ENCODE assay signal across 24 mouse cellular contexts in genomic region chr11:98720756-98721155, GRCm38 (mm10). TPM values are rescaled to one million over a fixed set of nuclear protein-coding genes. Genes with fewer than 3 reads are reported as not detected.
DNase-seq lines count a peak whose midpoint lies in the region; ATAC-seq and TF ChIP-seq lines count a peak whose summit lies in the region.
"Had no signal": no experiment of that assay in that cellular context is flagged by ENCODE, and none has a peak within 500 bp of the region (broad histone marks: within the 10 kb centered on the region; RNA-seq: fewer than 3 reads in every experiment).

No protein-coding gene starts in this region.

- H3K27me3 ChIP-seq in heart, adult 2 months (ENCODE audit: control insufficient read depth, insufficient read depth, low read length): no peaks in the 10 kb centered on the region
- H3K27me3 ChIP-seq in heart, embryonic 11.5 days (ENCODE audit: control insufficient read depth, insufficient read depth, low read length): no peaks in the 10 kb centered on the region
- H3K27me3 ChIP-seq in heart, postnatal 0 days (ENCODE audit: control insufficient read depth, insufficient read depth, low read length): no peaks in the 10 kb centered on the region
- no peaks in the 10 kb centered on the region for H3K27me3 ChIP-seq in heart, embryonic 10.5 days (ENCODE audit: insufficient read depth, poor library complexity, severe bottlenecking)
- no peaks in the 10 kb centered on the region for H3K27me3 ChIP-seq in lung, postnatal 0 days (replicated peaks; ENCODE audit: insufficient read depth, low read length)
- H3K27me3 ChIP-seq: forebrain, embryonic 13.5 days; hindbrain, embryonic 13.5 days; Patski had no signal

- no peak for ATAC-seq in heart, embryonic 11.5 days (replicated peaks; ENCODE audit: insufficient number of reproducible peaks, low FRiP score, low TSS enrichment)
- no peak for ATAC-seq in heart, postnatal 0 days (ENCODE audit: insufficient read depth, low read depth)
- no peak for ATAC-seq in lung, postnatal 0 days
- ATAC-seq: activated CD4-positive, CD25-positive, alpha-beta regulatory T cell, adult 4 months; forebrain, embryonic 13.5 days had no signal

- DNase-seq in heart, adult 2 months: no peak
- no peak for DNase-seq in heart, postnatal 0 days (ENCODE audit: low spot score)
- DNase-seq in heart, embryonic 10.5 days (ENCODE audit: low spot score): no peak
- DNase-seq in lung, postnatal 0 days (ENCODE audit: low spot score): peak; percentile 48
- no peak for DNase-seq in lung, postnatal 25 days (ENCODE audit: low spot score)
- DNase-seq in cerebellum, adult 9-10 months: no peak
- DNase-seq: adrenal gland, postnatal 25 days; forebrain, postnatal 0 days had no signal

- TF ChIP-seq EP300 in heart, adult 2 months (IDR thresholded peaks at IDR 0.05; ENCODE audit: insufficient read depth, low read depth, low read length): no peak
- no peak for TF ChIP-seq EP300 in heart, postnatal 0 days (IDR thresholded peaks at IDR 0.05; ENCODE audit: low read depth)
- no peak for TF ChIP-seq EP300 in lung, postnatal 0 days (IDR thresholded peaks at IDR 0.05)

- no peak for TF ChIP-seq CTCF in heart, adult 2 months (IDR thresholded peaks at IDR 0.05)
- no peak for TF ChIP-seq CTCF in heart, postnatal 0 days (IDR thresholded peaks at IDR 0.05; ENCODE audit: low read depth)
- TF ChIP-seq CTCF in lung, postnatal 0 days (IDR thresholded peaks at IDR 0.05): no peak

- H3K4me2 ChIP-seq in heart, embryonic 11.5 days: no peak overlapping the region
- H3K4me2 ChIP-seq in heart, postnatal 0 days (ENCODE audit: low read depth, low read length): no peak overlapping the region
- no peak overlapping the region for H3K4me2 ChIP-seq in lung, postnatal 0 days (replicated peaks; ENCODE audit: low read depth, low read length)
- H3K4me2 ChIP-seq: forebrain, embryonic 13.5 days; hindbrain, embryonic 13.5 days had no signal

- H3K9ac ChIP-seq in heart, adult 2 months (ENCODE audit: low read depth, low read length): no peak overlapping the region
- no peak overlapping the region for H3K9ac ChIP-seq in heart, embryonic 11.5 days (ENCODE audit: low read depth, low read length)
- no peak overlapping the region for H3K9ac ChIP-seq in heart, postnatal 0 days (replicated peaks; ENCODE audit: low read depth, low read length)
- H3K9ac ChIP-seq in lung, postnatal 0 days (replicated peaks; ENCODE audit: low read depth): no peak overlapping the region
- H3K9ac ChIP-seq: forebrain, embryonic 13.5 days; forebrain, postnatal 0 days; hindbrain, embryonic 13.5 days had no signal

- TF ChIP-seq POLR2A in heart, adult 2 months (IDR thresholded peaks at IDR 0.05; ENCODE audit: insufficient read depth, low read depth, low read length): no peak

- H3K4me1 ChIP-seq in heart, adult 2 months (ENCODE audit: control insufficient read depth, insufficient read depth, low read length): peaks cover 12% of the 10 kb centered on the region
- H3K4me1 ChIP-seq in heart, embryonic 11.5 days (ENCODE audit: control insufficient read depth, insufficient read depth, low read length): peaks cover 11% of the 10 kb centered on the region
- peaks cover 17% of the 10 kb centered on the region; the same call in 1 of the 2 replicates for H3K4me1 ChIP-seq in heart, postnatal 0 days (ENCODE audit: control insufficient read depth, insufficient read depth)
- H3K4me1 ChIP-seq in heart, embryonic 10.5 days: peaks cover 31% of the 10 kb centered on the region
- H3K4me1 ChIP-seq in lung, postnatal 0 days (ENCODE audit: insufficient read depth, low read depth, low read length): peaks cover 16% of the 10 kb centered on the region; the same call in 1 of the 2 replicates

- no peak overlapping the region for H3K4me3 ChIP-seq in heart, adult 2 months
- H3K4me3 ChIP-seq in heart, embryonic 11.5 days (ENCODE audit: low read depth, low read length): no peak overlapping the region
- H3K4me3 ChIP-seq in heart, postnatal 0 days (ENCODE audit: low read depth, low read length): no peak overlapping the region
- no peak overlapping the region for H3K4me3 ChIP-seq in heart, embryonic 10.5 days
- no peak overlapping the region for H3K4me3 ChIP-seq in lung, postnatal 0 days (ENCODE audit: low read depth, low read length)
- H3K4me3 ChIP-seq: embryonic facial prominence, embryonic 10.5 days; forebrain, embryonic 13.5 days; hindbrain, embryonic 13.5 days had no signal

- H3K79me2 ChIP-seq in heart, adult 2 months (replicated peaks; ENCODE audit: control insufficient read depth, insufficient read depth, low read length): no peaks in the 10 kb centered on the region

- H3K9me3 ChIP-seq in heart, embryonic 11.5 days (replicated peaks; ENCODE audit: control insufficient read depth, low read length): no peaks in the 10 kb centered on the region
- H3K9me3 ChIP-seq in heart, postnatal 0 days (replicated peaks; ENCODE audit: control insufficient read depth, low read length): no peaks in the 10 kb centered on the region
- H3K9me3 ChIP-seq in heart, embryonic 10.5 days: no peaks in the 10 kb centered on the region
- no peaks in the 10 kb centered on the region for H3K9me3 ChIP-seq in lung, postnatal 0 days (ENCODE audit: low read length)
- H3K9me3 ChIP-seq: embryonic facial prominence, embryonic 10.5 days; forebrain, embryonic 13.5 days; hindbrain, embryonic 13.5 days had no signal

- WGBS in heart, adult 2 months: 65% methylated on average over 2 of the region's 2 CpGs
- WGBS in heart, embryonic 11.5 days (ENCODE audit: insufficient replicate concordance): 71% methylated on average over 2 of the region's 2 CpGs
- 55% methylated on average over 2 of the region's 2 CpGs for WGBS in heart, postnatal 0 days
- WGBS in heart, embryonic 10.5 days: 73% methylated on average over 2 of the region's 2 CpGs
- 71% methylated on average over 2 of the region's 2 CpGs for WGBS in lung, postnatal 0 days

- peak overlapping the region; percentile 88 for H3K27ac ChIP-seq in heart, adult 2 months
- H3K27ac ChIP-seq in heart, embryonic 11.5 days (ENCODE audit: low read depth, low read length): no peak overlapping the region
- H3K27ac ChIP-seq in heart, postnatal 0 days (ENCODE audit: low read depth): peak overlapping the region; percentile 90
- H3K27ac ChIP-seq in heart, embryonic 10.5 days: no peak overlapping the region
- H3K27ac ChIP-seq in lung, postnatal 0 days (ENCODE audit: low read length): peak overlapping the region; percentile 81
- H3K27ac ChIP-seq: embryonic facial prominence, embryonic 10.5 days; forebrain, embryonic 13.5 days had no signal

- peaks cover 2% of the 10 kb centered on the region for H3K36me3 ChIP-seq in heart, adult 2 months (ENCODE audit: control insufficient read depth, insufficient read depth, low read length)
- peaks cover 11% of the 10 kb centered on the region for H3K36me3 ChIP-seq in heart, embryonic 11.5 days (ENCODE audit: control insufficient read depth, insufficient read depth, low read length)
- H3K36me3 ChIP-seq in heart, postnatal 0 days (replicated peaks; ENCODE audit: control insufficient read depth, insufficient read depth, low read length): peaks cover 14% of the 10 kb centered on the region; the same call in 1 of the 2 replicates
- peaks cover 42% of the 10 kb centered on the region for H3K36me3 ChIP-seq in heart, embryonic 10.5 days
- 0 out of 2 replicates have a peak, but pooled peaks cover 11% of the 10 kb centered on the region for H3K36me3 ChIP-seq in lung, postnatal 0 days (ENCODE audit: insufficient read depth, low read length)

- intact Hi-C loops in heart, adult 2 months (cut with DNase I): no loop called here

RNA-seq across cellular contexts. Expression of gene Med24, which starts 8.5 kb away (rescaled TPM):
- total RNA-seq in heart, adult 2 months (2021): 10 to 100 TPM; 41.6 to 48.1 TPM
- polyA plus RNA-seq in heart, adult 2 months (2012; rRNA removed): 54.5 and 65.2 TPM in 2 replicates
- 31.6 and 42.1 TPM in 2 replicates for polyA plus RNA-seq in heart, embryonic 11.5 days (2014; fragmentation: Nextera tagmentation; extraction: Ambion mirVana)
- 39.9 and 48.0 TPM in 2 replicates for total RNA-seq in heart, postnatal 0 days (2014; rRNA removed; ENCODE audit: low replicate concordance)
- polyA plus RNA-seq in heart, postnatal 0 days (2015; fragmentation: Nextera tagmentation; extraction: Ambion mirVana): 21.9 and 23.3 TPM in 2 replicates
- 54.6 and 56.5 TPM in 2 replicates for polyA plus RNA-seq in heart, embryonic 10.5 days (2016; fragmentation: Nextera tagmentation; extraction: Ambion mirVana)
- polyA plus RNA-seq in lung, postnatal 0 days (2015; fragmentation: Nextera tagmentation; extraction: Ambion mirVana): 19.9 and 20.6 TPM in 2 replicates

RNA-seq across cellular contexts. Expression of gene Thra, which starts 19.7 kb away (rescaled TPM):
- total RNA-seq in heart, adult 2 months (2021): 100 to 1,000 TPM; 103 to 105 TPM
- polyA plus RNA-seq in heart, adult 2 months (2012; rRNA removed): 89.4 and 104 TPM in 2 replicates
- 32.2 and 35.7 TPM in 2 replicates for polyA plus RNA-seq in heart, embryonic 11.5 days (2014; fragmentation: Nextera tagmentation; extraction: Ambion mirVana)
- total RNA-seq in heart, postnatal 0 days (2014; rRNA removed; ENCODE audit: low replicate concordance): 188 and 234 TPM in 2 replicates
- polyA plus RNA-seq in heart, postnatal 0 days (2015; fragmentation: Nextera tagmentation; extraction: Ambion mirVana): 40.8 and 44.0 TPM in 2 replicates
- polyA plus RNA-seq in heart, embryonic 10.5 days (2016; fragmentation: Nextera tagmentation; extraction: Ambion mirVana): 19.2 and 23.2 TPM in 2 replicates
- polyA plus RNA-seq in lung, postnatal 0 days (2015; fragmentation: Nextera tagmentation; extraction: Ambion mirVana): 38.1 and 40.5 TPM in 2 replicates

RNA-seq across cellular contexts. Expression of gene Csf3, which starts 19.7 kb away (rescaled TPM):
- not detected for total RNA-seq in heart, adult 2 months (2021)
- not detected in 2 replicates for polyA plus RNA-seq in heart, adult 2 months (2012; rRNA removed)
- polyA plus RNA-seq in heart, embryonic 11.5 days (2014; fragmentation: Nextera tagmentation; extraction: Ambion mirVana): not detected in 2 replicates
- 0.23 TPM in 1 of 2 replicates, not detected in the other for total RNA-seq in heart, postnatal 0 days (2014; rRNA removed; ENCODE audit: low replicate concordance)
- polyA plus RNA-seq in heart, postnatal 0 days (2015; fragmentation: Nextera tagmentation; extraction: Ambion mirVana): not detected in 2 replicates
- not detected in 2 replicates for polyA plus RNA-seq in heart, embryonic 10.5 days (2016; fragmentation: Nextera tagmentation; extraction: Ambion mirVana)
- polyA plus RNA-seq in lung, postnatal 0 days (2015; fragmentation: Nextera tagmentation; extraction: Ambion mirVana): 0.19 TPM in 1 of 2 replicates, not detected in the other
- total RNA-seq: adrenal gland, adult 2 months; adrenal gland, postnatal 25 days; forebrain, postnatal 0 days; gastrocnemius, adult 18-20 months; gastrocnemius, postnatal 36 days; heart, postnatal 10 days; hematopoietic stem cell, adult 5-6 weeks; hindbrain, postnatal 0 days; MEL had no signal
- polyA plus RNA-seq: activated CD4-positive, CD25-positive, alpha-beta regulatory T cell, adult 4 months; adrenal gland, adult 2 months; C2C12; embryonic facial prominence, embryonic 10.5 days; embryonic facial prominence, embryonic 14.5 days; forebrain, postnatal 0 days; hindbrain, embryonic 13.5 days; hindbrain, postnatal 0 days; intestine, embryonic 14.5 days had no signal

RNA-seq across cellular contexts. Expression of gene Psmd3, which starts 38.4 kb away (rescaled TPM):
- total RNA-seq in heart, adult 2 months (2021): 100 to 1,000 TPM in 1 of 2 experiments, 10 to 100 TPM in 1; 89.5 to 105 TPM
- polyA plus RNA-seq in heart, adult 2 months (2012; rRNA removed): 144 and 173 TPM in 2 replicates
- 122 and 131 TPM in 2 replicates for polyA plus RNA-seq in heart, embryonic 11.5 days (2014; fragmentation: Nextera tagmentation; extraction: Ambion mirVana)
- 96.4 and 130 TPM in 2 replicates for total RNA-seq in heart, postnatal 0 days (2014; rRNA removed; ENCODE audit: low replicate concordance)
- polyA plus RNA-seq in heart, postnatal 0 days (2015; fragmentation: Nextera tagmentation; extraction: Ambion mirVana): 134 and 147 TPM in 2 replicates
- 232 and 255 TPM in 2 replicates for polyA plus RNA-seq in heart, embryonic 10.5 days (2016; fragmentation: Nextera tagmentation; extraction: Ambion mirVana)
- polyA plus RNA-seq in lung, postnatal 0 days (2015; fragmentation: Nextera tagmentation; extraction: Ambion mirVana): 105 and 107 TPM in 2 replicates

RNA-seq across cellular contexts. Expression of gene Nr1d1, which starts 54.4 kb away (rescaled TPM):
- 100 to 1,000 TPM in 1 of 2 experiments, 10 to 100 TPM in 1; 35.5 to 111 TPM for total RNA-seq in heart, adult 2 months (2021)
- 190 and 208 TPM in 2 replicates for polyA plus RNA-seq in heart, adult 2 months (2012; rRNA removed)
- polyA plus RNA-seq in heart, embryonic 11.5 days (2014; fragmentation: Nextera tagmentation; extraction: Ambion mirVana): 5.6 and 6.4 TPM in 2 replicates
- 21.0 and 24.3 TPM in 2 replicates for total RNA-seq in heart, postnatal 0 days (2014; rRNA removed; ENCODE audit: low replicate concordance)
- 10.2 and 10.7 TPM in 2 replicates for polyA plus RNA-seq in heart, postnatal 0 days (2015; fragmentation: Nextera tagmentation; extraction: Ambion mirVana)
- polyA plus RNA-seq in heart, embryonic 10.5 days (2016; fragmentation: Nextera tagmentation; extraction: Ambion mirVana): 3.6 and 5.9 TPM in 2 replicates
- polyA plus RNA-seq in lung, postnatal 0 days (2015; fragmentation: Nextera tagmentation; extraction: Ambion mirVana): 6.9 and 8.9 TPM in 2 replicates

Comparison
In these comparisons a context has a peak if more than half of its experiments do, and no peak if none do; other contexts are left out.
1. H3K27ac ChIP-seq: peak in heart, adult 2 months (single experiment), heart, postnatal 0 days (single experiment) and lung, postnatal 0 days (single experiment); none in heart, embryonic 11.5 days (single experiment) and heart, embryonic 10.5 days (single experiment).